Mouse (Mus musculus) C2C12 (cell line): ENCODE data around the gene Faf1.

Experiments used
- CEBPB ChIP-seq: IDR thresholded peaks from one replicate; pipeline ENCODE4 v1.6.1; 2011; ENCODE audit warnings: low read depth, mild to moderate bottlenecking, control low read depth, moderate library complexity
- CTCF ChIP-seq: IDR thresholded peaks from one replicate; pipeline ENCODE4 v1.5.1; 2011; ENCODE audit not compliant: control insufficient read depth, insufficient read depth, insufficient read length
- FOSL1 ChIP-seq: IDR thresholded peaks from one replicate; pipeline ENCODE4 v1.8.0; 2011; ENCODE audit warnings: mild to moderate bottlenecking, low read length; ENCODE audit not compliant: poor library complexity, insufficient read depth, severe bottlenecking
- MAX ChIP-seq: IDR thresholded peaks from one replicate; pipeline ENCODE4 v1.6.1; 2011; ENCODE audit warnings: mild to moderate bottlenecking, control low read depth
- USF1 ChIP-seq: IDR thresholded peaks from one replicate; pipeline ENCODE4 v1.6.1; 2011; ENCODE audit warnings: low read depth, mild to moderate bottlenecking, control low read depth, moderate library complexity

- TF ChIP-seq USF1 (no peak), CTCF (no peak), MAX (no peak), FOSL1 (no peak), CEBPB (no peak)
Measured at GRCm38 (mm10) chr4:109986748-109987355, 310.5 kb downstream of the Faf1 start.
